Mouse (Mus musculus): ENCODE measurements around the gene Tmem217.
"Not testable (repeated sequence)": the region's sequence is repeated elsewhere in the genome, so short reads cannot be mapped to it uniquely, and the experiment has no call there.

The Tmem217 gene

DNA sequence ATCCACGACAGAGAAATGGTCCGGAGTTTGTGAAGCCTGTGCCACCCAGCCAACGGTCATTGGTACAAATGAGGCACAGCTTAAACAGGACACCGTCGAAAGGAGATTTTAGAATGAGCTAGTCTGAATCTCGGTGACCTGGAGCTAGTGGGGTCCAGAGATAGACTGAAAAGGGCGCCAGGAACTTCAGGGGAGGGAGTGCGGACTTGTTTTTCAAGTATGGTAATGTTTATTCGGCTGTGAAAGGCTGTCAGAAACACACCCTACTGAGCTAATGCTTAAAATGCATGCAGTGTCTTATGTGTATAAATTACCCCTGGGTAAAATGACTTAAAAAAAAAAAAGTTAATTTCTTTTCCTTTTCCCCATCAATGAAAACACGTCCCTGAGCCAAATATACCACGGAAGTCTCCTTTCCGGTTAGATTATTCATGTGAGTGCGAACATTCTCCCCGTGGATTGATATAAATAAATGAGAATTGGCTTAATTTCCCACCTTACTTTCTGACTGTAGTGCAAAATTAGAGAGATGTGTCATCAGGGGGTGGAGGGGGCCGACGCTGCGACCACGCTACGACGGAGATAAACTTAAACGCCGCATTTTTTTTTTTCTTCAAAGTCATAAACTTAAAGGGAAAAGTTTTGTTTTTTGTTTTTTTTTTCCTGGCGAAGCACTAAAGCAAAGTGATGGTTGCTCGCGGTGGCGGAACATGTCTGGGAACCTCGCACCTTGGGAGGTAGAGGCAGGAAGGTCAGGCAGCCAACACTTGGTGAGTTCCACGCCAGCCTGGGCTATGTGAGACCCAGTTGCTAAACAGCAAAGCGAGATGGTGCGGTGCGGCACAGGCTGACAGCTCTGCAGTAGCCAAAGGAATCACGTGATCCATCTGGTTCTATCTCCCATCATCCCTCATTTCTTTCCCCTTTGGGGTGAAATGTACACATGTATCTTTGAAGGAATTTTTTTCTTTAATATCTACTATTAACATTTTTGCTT, 49.2 kb downstream of the Tmem217 start:
- no peak for DNase-seq (ENCODE audit: low spot score in 2 of 2)

DNA sequence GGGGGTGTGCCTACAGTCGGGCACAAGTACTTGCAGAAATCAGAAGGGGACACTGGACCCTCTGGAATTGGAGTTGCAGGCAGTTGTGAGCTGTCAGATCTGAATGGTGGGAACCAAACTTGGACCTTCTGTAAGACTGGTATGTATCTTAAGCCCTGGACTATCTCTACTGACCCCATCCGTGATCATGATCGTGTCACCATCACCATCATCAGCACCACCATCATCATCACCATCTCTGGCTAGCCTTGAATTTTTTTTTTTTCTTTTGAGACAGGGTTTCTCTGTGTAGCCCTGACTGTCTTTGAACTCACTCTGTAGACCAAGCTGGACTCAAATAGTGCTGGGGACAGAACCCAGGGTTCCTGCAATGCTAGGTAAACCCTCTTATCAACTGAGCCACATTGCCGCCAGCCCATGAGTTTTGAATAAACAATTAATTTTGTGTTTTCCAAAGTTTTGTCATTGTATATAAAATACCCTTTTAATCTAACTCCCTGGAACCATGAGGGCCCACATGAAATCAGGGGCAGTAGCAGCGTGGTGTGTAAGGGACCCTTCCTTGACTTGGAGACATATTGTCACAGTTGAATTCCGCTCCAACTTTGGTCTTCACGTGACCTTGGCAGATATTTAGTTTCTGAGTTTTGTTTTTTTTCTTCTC, 50.0 kb downstream of the Tmem217 start:
- DNase-seq (ENCODE audit: low spot score in 2 of 2), result no peak

DNA sequence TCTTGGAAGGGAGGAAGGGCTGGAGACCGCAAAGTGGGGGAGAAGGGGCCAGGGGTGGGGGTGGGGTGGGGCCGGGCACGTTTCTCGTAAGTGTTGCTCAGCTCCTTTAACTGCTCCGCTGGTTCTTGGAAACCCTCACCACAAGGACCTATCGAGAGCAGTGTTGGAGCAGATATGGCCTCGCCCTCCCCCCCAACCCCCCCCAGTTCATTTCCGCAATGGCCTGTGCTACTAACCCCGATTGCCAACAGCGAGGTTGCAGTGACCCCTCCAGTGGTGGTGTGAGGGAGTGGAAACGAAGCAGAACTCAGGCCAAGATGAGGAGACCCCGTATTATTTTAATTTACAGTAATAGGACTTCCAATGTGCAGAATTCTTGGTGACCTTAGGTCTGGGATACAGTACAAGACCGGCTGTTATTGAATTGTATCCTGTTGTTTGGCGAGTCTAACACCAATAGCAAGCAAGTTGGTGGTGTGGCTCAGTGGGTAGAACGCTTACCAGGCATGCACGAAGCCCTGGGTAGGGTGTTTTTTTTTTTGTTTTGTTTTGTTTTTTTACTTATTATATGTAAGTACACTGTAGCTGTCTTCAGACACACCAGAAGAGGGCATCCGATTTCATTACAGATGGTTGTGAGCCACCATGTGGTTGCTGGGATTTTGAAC, 51.2 kb downstream of the Tmem217 start:
- no peak for DNase-seq (ENCODE audit: low spot score in 2 of 2)

DNA sequence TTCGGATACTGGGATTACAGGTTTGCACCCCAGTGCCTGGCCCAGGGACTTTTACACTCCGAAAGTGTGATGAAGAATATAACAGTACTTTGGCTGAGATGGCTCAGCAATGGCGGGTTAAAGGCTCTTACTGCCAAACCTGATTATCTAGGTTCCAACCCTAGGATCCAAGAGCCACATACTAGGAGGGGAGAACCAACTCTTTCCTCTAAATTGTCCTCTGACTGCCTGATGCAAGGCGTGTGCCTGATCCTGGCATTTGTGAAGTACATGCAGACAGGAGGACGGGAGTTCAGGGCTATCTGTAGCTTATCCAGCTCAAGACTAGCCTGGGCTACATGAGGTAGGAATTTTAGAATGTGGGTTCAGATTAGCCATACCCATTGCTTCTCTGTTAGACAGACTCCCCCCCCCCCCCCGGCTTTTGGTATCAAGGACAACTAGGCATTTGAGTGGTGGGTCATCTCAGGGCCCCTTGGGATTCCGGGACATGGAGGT, 51.9 kb downstream of the Tmem217 start:
- no peak for DNase-seq (ENCODE audit: low spot score in 2 of 2)

DNA sequence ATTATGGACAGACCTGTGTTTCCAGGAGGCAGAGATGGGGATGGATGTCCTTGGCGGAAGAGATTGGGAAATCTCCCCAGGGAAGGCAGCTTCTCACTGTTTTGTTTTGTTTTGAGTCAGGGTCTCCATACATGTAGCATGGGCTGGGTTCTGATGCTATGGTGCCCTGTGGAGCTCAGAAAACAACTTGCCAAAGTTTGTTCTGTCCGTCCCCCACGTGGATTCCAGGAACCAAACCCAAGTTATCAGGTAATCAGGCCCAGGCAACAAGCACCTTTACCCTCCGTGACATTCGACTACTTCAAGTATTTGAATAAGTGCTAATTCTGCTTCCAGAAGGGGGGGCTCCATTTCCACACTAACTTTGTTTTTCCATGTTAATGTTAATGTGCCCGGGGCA, 52.7 kb downstream of the Tmem217 start:
- no peak for DNase-seq (ENCODE audit: low spot score in 2 of 2)

DNA sequence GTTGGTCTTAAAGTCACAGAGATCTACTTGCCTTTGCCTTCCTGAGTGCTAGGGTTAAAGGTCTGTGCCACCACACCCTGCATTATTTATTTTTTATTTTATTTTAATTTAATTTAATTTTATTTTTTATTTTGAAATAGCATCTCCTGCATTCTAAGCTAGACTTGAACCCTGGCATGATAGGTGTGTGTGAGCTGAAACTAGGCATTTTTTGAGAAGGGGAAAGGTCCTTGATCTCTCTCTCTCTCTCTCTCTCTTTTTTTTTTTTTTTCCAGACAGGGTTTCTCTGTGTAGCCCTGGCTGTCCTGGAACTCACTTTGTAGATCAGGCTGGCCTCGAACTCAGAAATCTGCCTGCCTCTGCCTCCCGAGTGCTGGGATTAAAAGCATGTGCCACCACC, 53.2 kb downstream of the Tmem217 start:
- DNase-seq (ENCODE audit: low spot score in 2 of 2), result not testable (repeated sequence)

DNA sequence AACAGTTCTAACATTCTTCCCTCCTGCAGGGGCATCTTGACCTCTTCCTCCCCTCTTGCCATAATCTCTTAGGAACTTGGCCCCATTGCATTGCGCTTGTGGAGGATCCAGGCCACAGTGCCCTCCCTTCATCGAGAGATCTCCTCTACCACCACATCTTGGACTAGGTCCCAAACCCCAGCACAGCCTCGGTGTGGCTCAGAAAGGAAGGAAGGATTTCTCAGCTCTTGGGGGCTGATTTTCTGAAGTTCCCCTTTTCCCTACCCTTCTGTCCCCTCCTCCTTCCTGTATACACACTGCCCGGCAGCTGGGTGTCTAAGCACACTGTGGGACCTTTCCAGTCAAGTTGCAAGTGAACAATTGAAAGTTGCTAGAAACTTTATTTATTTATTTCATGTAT, 54.2 kb downstream of the Tmem217 start:
- no peak for DNase-seq (ENCODE audit: low spot score in 2 of 2)

DNA sequence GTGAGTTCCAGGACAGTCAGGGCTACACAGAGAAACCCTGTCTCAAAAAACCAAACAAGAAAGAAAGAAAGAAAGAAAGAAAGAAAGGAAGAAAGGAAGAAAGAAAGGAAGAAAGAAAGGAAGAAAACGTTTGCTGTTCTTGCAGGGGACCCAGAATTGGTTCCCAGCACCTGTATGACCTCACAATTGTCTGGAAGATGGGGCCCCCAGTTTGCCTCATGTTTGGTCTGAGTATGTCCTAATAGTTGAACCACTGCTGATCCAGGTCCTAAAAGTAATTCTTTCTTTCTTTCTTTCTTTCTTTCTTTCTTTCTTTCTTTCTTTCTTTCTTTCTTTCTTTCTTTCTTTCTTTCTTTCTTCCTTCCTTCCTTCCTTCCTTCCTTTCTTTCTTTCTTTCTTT, 54.7 kb downstream of the Tmem217 start:
- DNase-seq (ENCODE audit: low spot score in 2 of 2), result not testable (repeated sequence)

DNA sequence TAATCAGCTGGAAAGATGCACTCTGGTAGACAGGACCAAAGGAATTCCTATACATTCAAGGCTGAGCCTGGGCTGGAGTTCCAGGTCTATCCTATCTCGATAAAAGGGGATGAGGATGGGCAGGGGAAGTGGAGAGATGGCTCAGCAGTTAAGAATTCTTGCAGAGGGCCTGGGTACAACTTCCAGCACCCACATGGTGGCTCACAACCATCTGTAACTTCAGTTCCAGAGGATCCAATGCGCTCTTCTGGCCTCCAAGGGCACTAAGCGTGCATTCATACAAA, 55.2 kb downstream of the Tmem217 start:
- DNase-seq (ENCODE audit: low spot score in 2 of 2), result no peak

DNA sequence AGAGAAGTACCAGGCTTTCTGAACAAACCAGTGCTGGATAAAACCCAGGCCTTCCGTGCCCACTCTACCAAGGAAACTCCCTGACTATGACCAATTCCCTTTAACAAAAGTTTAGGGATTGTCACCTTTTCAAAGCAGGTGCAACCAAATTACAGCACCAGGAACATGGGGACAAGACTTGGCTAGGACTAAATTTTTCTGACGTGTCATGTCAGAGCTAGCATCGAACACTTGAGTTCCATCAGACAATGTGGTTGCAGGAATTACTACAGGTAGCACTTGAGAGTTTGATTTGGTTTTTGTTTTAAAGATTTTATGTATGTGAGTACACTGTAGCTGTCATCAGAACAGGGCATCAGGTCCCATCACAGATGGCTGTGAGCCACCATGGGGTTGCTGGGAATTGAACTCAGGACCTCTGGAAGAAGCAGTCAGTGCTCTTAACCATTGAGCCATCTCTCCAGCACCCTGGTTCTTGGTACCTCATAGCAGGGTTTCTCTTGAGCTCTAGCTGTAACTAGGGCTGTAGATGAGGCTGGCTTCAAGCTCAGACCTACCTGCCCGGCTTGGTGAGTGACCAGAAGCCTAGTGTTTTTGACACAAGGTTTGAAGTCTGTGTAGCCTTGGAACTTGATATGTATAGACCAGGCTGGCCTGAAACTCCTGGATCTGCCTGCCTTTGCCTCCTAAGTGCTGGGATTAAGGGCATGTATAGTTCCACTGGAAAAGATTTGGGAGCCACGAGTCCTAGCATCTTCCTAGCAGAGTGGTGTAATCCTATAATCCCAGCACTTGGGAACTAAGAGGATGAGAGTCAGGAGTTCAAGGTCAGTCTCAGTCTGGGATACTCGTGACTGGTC, 55.7 kb downstream of the Tmem217 start:
- DNase-seq (ENCODE audit: low spot score in 2 of 2), result no peak

DNA sequence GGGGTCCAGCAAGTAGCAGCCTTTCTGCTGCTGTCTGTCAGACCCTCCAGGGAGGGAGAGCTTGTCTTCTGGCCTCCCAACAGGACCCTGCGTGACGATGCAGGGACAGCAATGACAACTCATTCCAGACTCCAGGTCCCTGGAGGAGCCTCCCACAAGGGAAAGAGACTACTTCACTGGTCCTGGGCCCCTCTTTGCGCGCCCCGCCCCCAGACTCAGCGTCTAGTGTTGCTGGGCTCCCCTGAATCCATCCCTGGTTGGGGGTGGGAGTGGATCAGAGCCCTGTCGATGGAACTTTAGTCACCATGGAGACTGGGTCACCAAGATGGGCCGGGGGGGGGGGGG, 57.5 kb downstream of the Tmem217 start:
- no peak for DNase-seq (ENCODE audit: low spot score in 2 of 2)

DNA sequence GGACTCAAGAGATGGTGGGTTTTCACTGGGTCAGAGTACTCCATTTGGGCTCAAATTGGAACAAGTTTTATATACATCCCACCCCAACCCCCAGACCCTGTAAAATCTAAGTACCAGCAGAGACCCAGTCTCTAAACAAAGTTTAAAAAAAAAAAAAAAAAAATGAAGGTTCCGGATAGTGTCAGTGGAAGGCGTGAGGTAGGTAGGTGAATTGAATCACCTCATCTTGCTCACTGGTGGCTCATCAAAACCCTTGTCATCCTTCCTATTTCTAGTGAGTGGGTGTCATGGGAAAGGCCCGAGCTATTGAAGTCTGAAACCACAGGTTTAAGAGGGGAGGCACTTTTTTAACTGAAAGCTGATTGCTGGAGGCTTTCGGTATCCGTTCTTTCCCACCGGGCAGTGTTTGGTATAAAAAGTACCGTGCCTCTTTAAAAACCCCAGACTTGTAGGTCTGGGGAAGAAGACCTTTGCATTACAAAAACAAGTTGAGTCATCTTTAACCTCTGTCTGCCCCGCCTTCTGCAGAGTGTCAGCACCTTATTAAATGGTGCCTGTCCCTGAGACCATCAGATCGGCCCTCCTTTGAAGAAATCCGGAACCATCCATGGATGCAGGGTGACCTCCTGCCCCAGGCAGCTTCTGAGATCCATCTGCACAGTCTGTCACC, 58.0 kb downstream of the Tmem217 start:
- no peak for DNase-seq (ENCODE audit: low spot score in 2 of 2)

DNA sequence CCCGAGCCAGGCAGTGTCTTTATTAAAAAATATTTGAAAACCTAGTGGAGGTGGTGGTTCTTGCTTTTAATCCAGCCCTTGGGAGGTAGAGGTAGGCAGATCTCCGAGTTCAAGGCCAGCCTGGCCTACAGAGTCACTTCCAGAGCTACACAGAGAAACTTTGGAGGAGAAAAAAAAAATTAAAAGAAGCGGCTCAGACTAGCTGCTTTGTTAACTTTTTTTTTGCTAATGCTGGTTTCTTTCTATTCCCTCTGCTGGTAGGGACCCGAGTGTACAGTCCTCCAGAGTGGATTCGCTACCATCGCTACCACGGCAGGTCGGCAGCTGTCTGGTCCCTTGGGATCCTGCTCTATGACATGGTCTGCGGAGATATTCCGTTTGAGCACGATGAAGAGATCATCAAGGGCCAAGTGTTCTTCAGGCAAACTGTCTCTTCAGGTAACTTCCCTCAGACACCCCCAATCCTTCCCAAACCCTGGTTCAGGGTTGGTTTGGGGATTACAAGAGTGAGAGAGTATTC, 58.7 kb downstream of the Tmem217 start:
- DNase-seq (ENCODE audit: low spot score in 2 of 2), result no peak

DNA sequence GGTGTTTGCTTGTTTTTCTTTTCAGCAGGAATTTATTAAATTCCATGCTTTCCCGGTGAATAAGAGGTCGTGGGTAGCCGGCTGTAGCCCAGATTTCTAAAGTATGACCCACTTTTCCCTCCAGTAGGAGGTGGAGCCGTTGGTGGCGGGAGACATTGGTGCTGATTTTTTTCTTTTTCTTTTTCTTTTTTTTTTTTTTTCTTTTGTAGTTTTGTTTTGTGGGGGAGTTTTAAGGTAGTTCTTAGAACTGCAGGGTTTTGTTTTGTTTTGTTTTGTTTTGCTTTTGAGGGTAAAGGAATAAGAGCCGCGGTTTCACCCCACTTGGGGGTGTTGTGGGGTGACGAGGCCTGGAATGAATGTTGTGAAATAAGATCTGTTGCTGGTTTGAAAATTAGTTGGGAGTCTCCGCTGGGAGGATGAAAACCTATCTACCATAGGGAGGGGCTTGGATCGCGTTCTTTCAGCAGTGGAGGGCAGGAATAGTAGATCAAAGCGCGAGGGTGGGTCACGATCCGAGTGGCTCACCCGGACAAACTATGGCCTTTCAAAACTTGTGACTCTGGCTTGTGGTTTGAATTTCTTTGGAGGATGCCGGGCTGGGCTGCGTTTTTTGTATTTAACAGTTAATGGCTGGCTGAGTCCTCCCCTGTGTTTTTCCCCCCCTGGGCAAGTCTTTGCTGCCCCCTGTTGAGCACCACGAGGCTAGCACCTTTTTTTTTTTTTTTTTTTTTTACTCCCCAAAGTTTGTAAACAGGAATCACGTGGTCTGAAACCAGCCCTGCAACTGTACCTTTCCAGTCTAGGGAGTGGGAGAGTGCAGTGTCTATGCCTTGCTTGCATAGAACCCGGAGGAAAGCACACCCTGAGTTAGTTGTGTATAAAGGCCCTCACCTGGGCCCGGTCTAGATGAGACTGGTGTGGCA, 59.7 kb downstream of the Tmem217 start:
- DNase-seq (ENCODE audit: low spot score in 2 of 2), result peak; percentile 61 to 72

DNA sequence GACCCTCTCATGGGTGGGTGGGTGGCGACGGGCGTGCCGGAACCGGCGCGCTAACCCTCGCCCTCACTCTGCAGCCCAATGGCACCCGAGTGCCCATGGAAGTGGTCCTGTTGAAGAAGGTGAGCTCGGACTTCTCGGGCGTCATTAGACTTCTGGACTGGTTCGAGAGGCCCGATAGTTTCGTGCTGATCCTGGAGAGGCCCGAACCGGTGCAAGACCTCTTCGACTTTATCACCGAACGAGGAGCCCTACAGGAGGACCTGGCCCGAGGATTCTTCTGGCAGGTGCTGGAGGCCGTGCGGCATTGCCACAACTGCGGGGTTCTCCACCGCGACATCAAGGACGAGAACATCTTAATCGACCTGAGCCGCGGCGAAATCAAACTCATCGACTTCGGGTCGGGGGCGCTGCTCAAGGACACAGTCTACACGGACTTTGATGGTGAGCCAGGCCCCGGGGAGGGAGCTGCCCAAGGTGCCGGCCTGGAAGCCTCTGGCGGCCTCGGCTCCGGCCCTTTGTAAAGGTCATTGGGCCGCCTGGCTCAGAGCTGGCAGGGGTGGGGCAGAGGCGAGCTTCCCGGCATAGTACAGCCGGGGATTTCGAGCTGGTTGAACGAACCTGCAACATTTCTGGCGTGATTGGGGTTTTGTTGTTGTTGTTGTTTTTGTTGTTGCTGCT, 60.5 kb downstream of the Tmem217 start:
- DNase-seq (ENCODE audit: low spot score in 2 of 2), result peak; percentile 50 to 76

DNA sequence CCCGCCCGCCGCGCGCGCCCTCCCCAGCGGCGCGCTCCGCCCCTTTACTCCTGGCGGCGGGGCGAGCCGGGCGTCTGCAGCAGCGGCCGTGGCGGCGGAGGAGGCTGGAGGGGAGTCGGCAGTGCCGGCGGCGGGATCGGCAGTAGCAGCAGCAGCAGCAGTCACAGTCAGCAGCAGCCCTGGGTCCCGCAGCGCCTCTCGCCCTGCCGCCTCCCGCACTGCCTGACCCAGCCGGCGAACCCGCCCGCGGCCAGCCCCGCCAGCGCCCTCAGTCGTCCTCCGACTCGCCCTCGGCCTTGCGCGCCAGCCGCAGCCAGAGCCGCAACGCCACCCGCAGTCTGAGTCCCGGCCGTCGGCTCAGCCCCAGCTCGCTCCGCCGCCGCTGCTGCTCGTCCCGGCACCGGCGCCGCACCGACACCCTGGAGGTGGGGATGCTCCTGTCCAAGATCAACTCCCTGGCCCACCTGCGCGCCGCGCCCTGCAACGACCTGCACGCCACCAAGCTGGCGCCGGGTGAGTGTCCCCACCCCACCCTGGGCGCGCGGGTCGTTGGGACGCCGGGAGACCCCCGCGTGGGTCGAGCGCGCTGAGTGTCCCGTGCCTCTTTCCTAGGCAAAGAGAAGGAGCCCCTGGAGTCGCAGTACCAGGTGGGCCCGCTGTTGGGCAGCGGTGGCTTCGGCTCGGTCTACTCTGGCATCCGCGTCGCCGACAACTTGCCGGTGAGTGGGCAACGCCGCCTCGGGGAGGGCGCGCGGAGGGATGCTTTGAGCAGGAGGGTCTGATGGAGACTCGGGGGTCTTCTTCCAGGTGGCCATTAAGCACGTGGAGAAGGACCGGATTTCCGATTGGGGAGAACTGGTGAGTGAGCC, 61.2 kb downstream of the Tmem217 start, which contains the start of gene Pim1:
TSS of gene Pim1 (plus strand) at position 41 of the 869 bp plus-strand sequence.
- peak; percentile 54 to 74 for DNase-seq (ENCODE audit: low spot score in 2 of 2)

DNA sequence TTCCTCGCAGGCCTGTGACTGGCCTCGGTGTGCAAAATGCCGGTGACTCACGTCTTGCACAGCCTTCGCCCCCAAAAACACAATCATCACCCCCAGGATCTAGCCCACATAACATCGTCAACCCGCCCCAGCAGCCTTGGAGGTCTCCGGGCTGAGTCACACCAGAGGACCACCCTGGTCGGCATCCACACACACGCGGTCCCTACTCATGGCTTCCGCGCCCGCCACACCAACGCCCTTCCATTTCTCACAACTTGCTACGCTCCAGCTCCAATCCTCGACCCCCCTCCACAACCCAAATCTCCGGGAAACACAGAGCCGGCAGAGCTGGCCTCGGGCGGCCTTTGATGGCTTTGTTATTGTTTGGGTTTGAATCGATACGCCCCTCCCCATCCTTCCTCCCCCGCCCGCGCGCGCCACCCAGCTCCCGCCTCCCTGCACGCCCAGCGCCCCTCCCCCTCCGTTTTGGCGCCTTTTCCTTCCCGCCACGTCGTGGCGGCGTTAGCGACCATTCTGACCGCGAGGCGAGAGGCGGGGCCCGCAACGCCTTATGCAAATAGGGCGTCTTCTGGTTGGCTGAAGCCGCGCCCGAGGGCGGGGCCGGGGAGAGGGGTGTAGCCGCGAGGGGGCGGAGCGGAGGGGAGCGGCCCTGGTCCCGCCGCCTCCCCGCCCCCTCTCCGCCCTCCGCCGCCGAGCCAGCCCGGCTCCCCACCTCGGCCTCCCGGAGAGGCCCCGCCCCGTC, 62.0 kb downstream of the Tmem217 start:
- DNase-seq (ENCODE audit: low spot score in 2 of 2), result peak; percentile 93 to 97
